Mouse (Mus musculus): ENCODE results near the gene Ckap2. TPM values are rescaled to one million over a fixed set of nuclear protein-coding genes. Genes with fewer than 3 reads are reported as not detected.
"Not testable (repeated sequence)": the region's sequence is repeated elsewhere in the genome, so short reads cannot be mapped to it uniquely, and the experiment has no call there.

Ckap2 gene
- total RNA-seq, 1 experiment from 2014 or later: 0.81 TPM

- ATAC-seq (ENCODE audit: extremely low read depth, insufficient number of reproducible peaks, low FRiP score, poor library complexity, severe bottlenecking): no peak
Measured at GRCm38 (mm10) chr8:22162206-22162605, 23.4 kb downstream of the Ckap2 start.

- no peak for ATAC-seq (ENCODE audit: extremely low read depth, insufficient number of reproducible peaks, low FRiP score, poor library complexity, severe bottlenecking)
Measured at GRCm38 (mm10) chr8:22150345-22150663, 35.3 kb downstream of the Ckap2 start.

- no peak for ATAC-seq (ENCODE audit: extremely low read depth, insufficient number of reproducible peaks, low FRiP score, poor library complexity, severe bottlenecking)
Measured at GRCm38 (mm10) chr8:22149643-22150344, 35.8 kb downstream of the Ckap2 start.

- ATAC-seq (ENCODE audit: extremely low read depth, insufficient number of reproducible peaks, low FRiP score, poor library complexity, severe bottlenecking): no peak
Measured at GRCm38 (mm10) chr8:22148367-22148740, 37.3 kb downstream of the Ckap2 start.

GRCm38 (mm10) chr8:22147706-22148366, 37.8 kb downstream of the Ckap2 start:
- ATAC-seq (ENCODE audit: extremely low read depth, insufficient number of reproducible peaks, low FRiP score, poor library complexity, severe bottlenecking): no peak

- ATAC-seq (ENCODE audit: extremely low read depth, insufficient number of reproducible peaks, low FRiP score, poor library complexity, severe bottlenecking): no peak
Measured at GRCm38 (mm10) chr8:22145831-22146230, 39.8 kb downstream of the Ckap2 start.

GRCm38 (mm10) chr8:22143764-22144491, 41.7 kb downstream of the Ckap2 start:
- no peak for ATAC-seq (ENCODE audit: extremely low read depth, insufficient number of reproducible peaks, low FRiP score, poor library complexity, severe bottlenecking)

GRCm38 (mm10) chr8:22142592-22142991, 43.0 kb downstream of the Ckap2 start:
- no peak for ATAC-seq (ENCODE audit: extremely low read depth, insufficient number of reproducible peaks, low FRiP score, poor library complexity, severe bottlenecking)

- ATAC-seq (ENCODE audit: extremely low read depth, insufficient number of reproducible peaks, low FRiP score, poor library complexity, severe bottlenecking): no peak
Measured at GRCm38 (mm10) chr8:22141836-22142385, 43.7 kb downstream of the Ckap2 start.

GRCm38 (mm10) chr8:22136462-22136861, 49.2 kb downstream of the Ckap2 start:
- not testable (repeated sequence) for ATAC-seq (ENCODE audit: extremely low read depth, insufficient number of reproducible peaks, low FRiP score, poor library complexity, severe bottlenecking)

GRCm38 (mm10) chr8:22134750-22135135, 50.9 kb downstream of the Ckap2 start:
- ATAC-seq (ENCODE audit: extremely low read depth, insufficient number of reproducible peaks, low FRiP score, poor library complexity, severe bottlenecking): no peak

- no peak for ATAC-seq (ENCODE audit: extremely low read depth, insufficient number of reproducible peaks, low FRiP score, poor library complexity, severe bottlenecking)
Measured at GRCm38 (mm10) chr8:22134078-22134749, 51.4 kb downstream of the Ckap2 start.

GRCm38 (mm10) chr8:22132062-22132461, 53.6 kb downstream of the Ckap2 start:
- no peak for ATAC-seq (ENCODE audit: extremely low read depth, insufficient number of reproducible peaks, low FRiP score, poor library complexity, severe bottlenecking)

GRCm38 (mm10) chr8:22124220-22125152, 61.1 kb downstream of the Ckap2 start, which contains the start of gene Nek5:
Gene Nek5 (minus strand): TSS chr8:22125053.
- ATAC-seq (ENCODE audit: extremely low read depth, insufficient number of reproducible peaks, low FRiP score, poor library complexity, severe bottlenecking): 0 out of 2 replicates have a peak, but pooled peaks have one; percentile 52

Other genes with a start within 250 kb of the Ckap2 start
- not detected in 2 replicates for gene Defb35, start 247.5 kb downstream of the Ckap2 start, total RNA-seq (2017)
- not detected in 2 replicates for gene Defb13, start 239.1 kb downstream of the Ckap2 start, total RNA-seq (2017)
- not detected in 2 replicates for gene Fam90a1a, start 227.1 kb downstream of the Ckap2 start, total RNA-seq (2017)
- gene Ccdc70, start 216.0 kb downstream of the Ckap2 start, total RNA-seq (2017): not detected in 2 replicates
- gene Atp7b, start 125.5 kb downstream of the Ckap2 start, total RNA-seq (2017): 0.12 TPM in 1 of 2 replicates, not detected in the other
- gene Alg11, start 125.1 kb downstream of the Ckap2 start, total RNA-seq (2017): 11.3 and 14.3 TPM in 2 replicates
- gene Nek5, start 60.8 kb downstream of the Ckap2 start, total RNA-seq (2017): 0.23 and 0.49 TPM in 2 replicates
- gene Nek3, start 19.4 kb downstream of the Ckap2 start, total RNA-seq (2017): 5.9 and 9.5 TPM in 2 replicates
- gene Vps36, start 7.0 kb upstream of the Ckap2 start, total RNA-seq (2017): 42.8 and 44.5 TPM in 2 replicates
- 0.70 and 1.2 TPM in 2 replicates for gene Thsd1, start 41.5 kb upstream of the Ckap2 start, total RNA-seq (2017)
- gene Tpte, start 97.6 kb upstream of the Ckap2 start, total RNA-seq (2017): not detected in 2 replicates
- gene Slc25a15, start 212.8 kb upstream of the Ckap2 start, total RNA-seq (2017): 5.8 and 6.3 TPM in 2 replicates
- gene Mrps31, start 225.5 kb upstream of the Ckap2 start, total RNA-seq (2017): 10.6 and 15.5 TPM in 2 replicates